Mouse (Mus musculus): ENCODE results near the gene Bcl7b.

The Bcl7b gene

DNA sequence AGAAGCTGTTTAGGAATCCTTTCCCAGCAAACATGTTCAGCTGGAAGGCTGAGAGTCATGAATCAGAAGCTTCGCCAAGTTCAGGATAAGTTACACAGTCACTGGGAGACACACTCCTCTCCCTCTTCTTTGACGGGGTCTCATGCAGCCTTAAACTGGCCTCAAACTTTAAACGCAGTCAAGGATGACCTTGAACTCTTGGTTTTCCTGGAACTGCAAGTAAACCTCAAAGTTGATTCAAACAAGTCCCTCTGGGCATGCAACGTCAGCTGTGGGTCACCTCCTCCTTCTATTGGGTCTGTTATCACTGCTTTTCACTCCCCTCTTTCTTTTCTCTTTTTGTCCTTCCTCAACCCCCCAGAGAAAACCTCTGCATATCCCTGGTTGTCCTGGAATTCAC, 1.2 kb upstream of the Bcl7b start:
- in situ Hi-C loops (cut with MboI, MseI) = no loop called here

DNA sequence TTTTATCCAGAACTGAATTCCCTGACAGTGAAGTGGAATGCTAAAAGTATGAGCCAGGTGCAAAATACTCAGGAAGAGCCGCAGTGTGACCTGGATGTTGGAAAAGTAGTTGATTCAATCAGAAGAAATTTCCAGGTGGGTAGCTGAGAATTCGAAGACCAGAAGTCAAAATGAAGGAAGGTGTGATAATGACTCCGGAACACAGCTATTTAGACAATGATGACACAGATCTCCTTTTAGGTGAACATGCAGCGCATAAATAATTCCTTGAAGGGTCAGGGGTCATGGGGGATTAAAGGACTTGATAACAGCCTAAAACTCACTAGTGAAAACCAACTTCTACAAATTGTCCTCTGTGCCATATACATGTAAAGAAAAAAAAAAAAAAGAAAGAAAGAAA, 614 bp upstream of the Bcl7b start:
- in situ Hi-C loops (cut with MboI, MseI) = no loop called here

DNA sequence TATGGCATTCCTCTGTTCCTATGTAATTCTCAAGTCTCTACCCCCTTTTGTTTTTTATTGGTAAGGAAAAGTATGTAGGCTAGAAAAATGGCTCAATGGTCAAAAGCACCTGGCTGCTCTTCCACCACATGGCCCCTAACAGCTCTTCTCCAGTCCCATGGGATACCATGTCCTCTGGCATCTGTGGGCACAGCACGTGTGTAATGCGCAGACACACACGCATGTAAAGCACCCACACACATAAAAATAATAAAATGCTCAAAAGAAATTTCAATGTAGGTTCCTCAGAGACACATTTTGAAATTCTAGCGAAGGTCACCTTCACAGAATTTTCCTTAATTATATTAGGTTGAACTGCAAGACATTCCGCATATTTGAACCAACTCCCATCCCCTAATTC, 1.4 kb downstream of the Bcl7b start:
- in situ Hi-C loops (cut with MboI, MseI) = no loop called here

DNA sequence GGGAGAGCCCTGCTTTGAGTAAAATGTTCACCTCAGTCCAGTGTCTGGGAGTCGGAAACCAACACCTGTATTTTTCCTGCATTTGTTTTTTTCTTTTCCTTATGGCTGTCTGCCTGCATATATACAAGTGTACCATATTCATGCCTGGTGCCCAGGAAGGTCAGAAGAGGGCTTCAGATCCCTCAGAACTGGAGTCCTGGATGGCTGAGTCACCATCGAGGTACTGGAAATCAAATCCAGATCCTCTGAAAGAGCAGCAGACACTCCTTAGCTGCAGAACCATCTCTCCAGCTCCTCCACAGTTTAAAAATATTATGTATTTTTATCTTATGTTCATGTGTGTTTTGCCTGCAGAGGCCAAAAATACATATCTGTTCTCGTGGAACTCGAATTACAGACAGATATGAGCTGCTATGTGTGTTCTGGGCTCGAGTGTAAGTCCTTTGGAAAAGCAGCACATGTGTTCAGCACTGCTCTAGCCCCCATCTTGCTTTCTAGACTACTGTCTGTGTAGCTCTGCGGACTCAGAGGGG, 3.7 kb downstream of the Bcl7b start:
- in situ Hi-C loops (cut with MboI, MseI) = no loop called here

DNA sequence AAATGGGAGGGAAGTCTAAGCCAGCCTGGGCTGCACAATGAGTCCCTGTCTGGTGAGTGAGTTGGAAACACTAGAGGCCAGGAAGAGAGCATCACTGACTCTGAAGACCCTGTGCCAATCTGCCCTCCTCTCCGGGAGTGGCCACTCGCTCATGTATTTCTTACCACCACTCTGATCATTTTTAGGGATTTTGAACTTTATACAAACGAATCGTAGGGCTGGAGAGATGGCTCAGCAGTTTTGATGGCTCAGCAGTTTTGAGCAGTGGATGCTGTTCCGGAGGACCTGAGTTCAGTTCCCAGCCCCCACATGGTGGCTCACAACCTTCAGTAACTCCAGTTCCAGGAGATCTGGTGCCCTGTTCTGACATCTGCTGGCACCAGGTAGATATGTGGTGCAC, 4.9 kb downstream of the Bcl7b start:
- in situ Hi-C loops (cut with MboI, MseI) = no loop called here

DNA sequence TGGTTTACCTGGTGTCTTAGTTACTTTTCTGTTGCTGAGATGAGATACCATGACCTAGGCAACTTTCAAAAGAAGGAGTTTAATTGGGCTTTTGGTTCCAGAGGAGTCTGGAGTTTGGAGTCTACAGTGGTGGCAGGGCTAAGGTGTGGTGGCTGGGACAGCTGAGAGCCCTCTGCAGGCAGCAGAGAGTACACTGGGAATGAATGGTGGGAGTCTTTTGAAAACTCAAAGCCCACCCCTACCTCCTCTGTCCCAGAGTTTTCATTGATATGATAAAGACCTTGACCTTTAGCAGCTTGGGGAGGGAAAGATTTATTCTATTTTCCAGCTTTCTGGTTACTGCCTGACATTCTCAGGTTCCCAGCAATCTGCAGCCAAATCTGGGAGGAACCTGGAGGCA, 7.0 kb downstream of the Bcl7b start:
- in situ Hi-C loops (cut with MboI, MseI) = no loop called here

DNA sequence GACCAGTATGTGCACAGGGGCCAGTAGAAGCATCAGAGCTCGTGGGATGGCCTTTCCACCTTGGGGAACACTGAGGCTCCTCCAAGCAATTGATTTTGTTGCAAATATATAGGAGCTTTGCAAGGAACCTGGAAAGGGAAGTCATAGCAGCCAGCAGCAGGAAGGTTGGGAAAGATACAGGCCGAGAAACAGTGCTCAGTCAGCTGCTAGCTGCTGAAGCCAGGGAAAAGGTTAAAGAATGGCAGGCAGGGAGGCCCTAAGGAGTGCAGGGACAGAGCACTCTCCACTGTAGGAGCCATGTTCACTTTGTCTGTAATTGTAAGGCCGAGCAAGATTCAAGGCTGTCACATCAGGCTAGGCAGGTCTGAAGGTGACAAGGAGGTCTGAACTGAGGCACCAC, 10.4 kb downstream of the Bcl7b start:
- in situ Hi-C loops (cut with MboI, MseI) = no loop called here

DNA sequence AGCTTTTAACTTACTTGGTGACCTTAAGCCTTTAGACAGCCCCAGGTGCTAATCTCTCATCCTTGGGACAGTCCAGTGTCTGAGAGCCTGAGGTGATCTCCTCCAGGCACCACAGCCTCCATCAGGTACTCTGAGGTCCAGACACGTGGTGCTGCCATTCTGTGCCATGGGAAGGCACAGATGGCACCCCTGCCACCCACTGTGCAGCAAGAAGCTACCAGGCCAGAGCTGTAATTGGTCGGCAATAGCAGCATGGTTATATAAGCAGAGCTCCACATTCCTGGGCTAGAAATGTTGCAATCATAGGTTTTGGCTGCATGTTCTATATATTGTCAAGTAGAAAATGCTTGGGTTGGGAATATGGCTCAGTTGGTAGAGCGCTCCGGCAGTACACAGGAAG, 10.9 kb downstream of the Bcl7b start:
- in situ Hi-C loops (cut with MboI, MseI) = no loop called here

DNA sequence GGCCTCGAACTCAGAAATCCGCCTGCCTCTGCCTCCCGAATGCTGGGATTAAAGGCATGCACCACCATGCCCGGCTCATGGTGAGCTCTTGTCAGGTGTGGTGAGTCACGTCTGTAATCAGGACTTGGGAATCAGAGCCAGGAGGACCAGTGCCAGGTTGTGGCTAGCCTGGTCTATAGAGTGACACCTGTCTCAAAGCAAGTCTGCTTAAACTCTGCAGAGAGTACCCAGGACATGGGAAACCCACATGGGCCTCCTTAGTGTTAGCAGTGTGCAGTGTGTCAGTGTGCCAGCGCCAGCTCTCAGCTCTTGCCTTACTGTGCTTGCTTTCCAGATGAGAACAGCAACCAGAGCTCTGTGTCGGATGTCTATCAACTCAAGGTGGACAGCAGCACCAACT, 11.5 kb downstream of the Bcl7b start:
- in situ Hi-C loops (cut with MboI, MseI) = loop anchor here (5.0 kb wide), 1 partner anchor 492 kb away; the partner anchor contains the start of gene Limk1

DNA sequence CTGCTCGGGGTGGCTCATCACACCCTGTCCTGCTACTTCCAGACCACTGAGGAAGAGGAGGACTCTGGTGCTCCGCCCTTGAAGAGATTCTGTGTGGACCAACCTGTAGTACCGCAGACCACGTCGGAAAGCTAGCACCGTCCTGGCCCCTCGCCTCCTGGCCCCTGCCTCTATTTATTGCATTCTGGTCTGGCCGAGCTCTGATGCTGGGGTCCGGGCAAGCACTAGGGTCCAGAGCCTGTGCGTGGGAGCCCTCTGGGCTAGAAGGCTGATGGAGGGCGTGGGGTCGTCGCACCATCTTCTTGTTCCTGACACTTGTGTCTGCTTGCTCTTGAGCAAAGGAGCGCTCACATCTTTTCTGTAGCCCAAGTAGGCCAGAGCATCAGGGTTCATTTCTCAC, 12.7 kb downstream of the Bcl7b start:
- in situ Hi-C loops (cut with MboI, MseI) = loop anchor here (5.0 kb wide), 1 partner anchor 493 kb away; the partner anchor contains the start of gene Limk1

DNA sequence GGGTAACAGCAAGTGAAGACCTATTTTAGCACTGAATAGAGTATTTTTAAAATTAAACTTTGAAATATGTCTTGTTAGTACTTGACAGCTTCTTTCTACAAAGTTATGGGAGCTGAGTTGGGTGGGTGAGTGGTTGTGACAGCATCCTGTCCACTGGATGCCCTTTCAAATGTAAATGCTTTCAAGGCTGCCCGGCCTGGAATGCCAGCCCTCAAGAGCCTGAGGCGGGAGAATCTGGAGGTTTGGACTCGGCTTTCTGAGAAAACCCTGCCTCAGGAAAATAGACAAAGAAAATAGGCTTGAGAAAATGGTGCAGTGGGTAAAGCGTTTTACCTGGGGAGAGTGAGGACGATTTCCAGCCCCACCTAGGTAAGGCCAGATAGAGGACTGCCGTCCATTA, 13.7 kb downstream of the Bcl7b start:
- in situ Hi-C loops (cut with MboI, MseI) = loop anchor here (5.0 kb wide), 1 partner anchor 494 kb away; the partner anchor contains the start of gene Limk1

DNA sequence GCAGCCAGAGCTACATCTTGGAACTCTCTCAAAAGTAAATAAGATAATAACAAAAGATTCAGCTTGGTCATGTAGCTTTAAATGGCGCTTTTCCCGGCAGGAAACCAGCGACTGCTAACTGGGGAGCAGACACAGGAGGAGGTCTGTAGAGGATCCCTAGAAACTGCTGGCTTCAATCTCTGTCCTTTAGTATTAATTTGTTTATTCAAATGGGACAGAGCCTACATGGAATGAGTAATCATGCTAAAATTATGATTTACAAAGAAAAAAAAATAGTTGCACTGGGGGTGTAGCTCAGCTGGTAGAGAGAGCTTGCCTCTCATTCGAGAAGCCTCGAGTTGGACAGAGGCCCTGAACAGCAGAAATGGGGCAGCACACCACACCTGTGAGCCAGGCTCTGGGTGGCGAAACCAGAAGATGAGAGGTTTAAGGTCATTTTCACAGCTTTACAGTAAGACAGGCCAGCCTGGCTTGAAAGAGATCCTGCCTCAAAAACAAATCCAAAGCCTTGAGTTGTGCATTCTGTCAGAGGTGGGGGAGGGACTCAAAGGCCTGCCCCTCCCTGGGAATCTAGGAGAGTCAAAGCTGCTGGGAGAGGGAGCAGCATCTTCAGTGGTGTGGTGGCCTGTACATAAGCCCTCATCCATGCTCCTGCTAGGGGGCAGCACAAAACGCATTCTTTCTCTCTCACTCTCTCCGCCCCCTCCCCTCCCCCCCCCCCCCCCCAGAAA, 15.2 kb downstream of the Bcl7b start:
- in situ Hi-C loops (cut with MboI, MseI) = loop anchor here (5.0 kb wide), 1 partner anchor 496 kb away; the partner anchor contains the start of gene Limk1

DNA sequence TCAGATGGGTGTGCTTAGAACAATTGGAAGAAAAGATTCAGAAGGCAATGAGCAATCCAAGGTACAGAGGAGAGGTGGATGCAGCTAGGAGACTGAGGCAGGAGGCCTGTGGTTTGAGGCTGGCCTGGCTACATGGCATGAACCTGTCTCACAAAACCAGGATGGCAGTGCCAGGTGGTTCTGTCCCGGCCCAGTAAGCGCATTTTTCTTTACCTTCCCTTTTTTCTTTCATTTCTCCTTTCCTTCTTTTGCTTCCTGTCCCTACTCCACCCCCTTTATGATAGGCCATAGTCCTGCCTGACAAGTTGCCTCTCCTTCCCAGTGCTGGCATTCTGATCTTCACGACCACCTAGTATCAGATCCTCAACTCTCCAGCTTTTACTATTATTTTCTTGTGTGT, 16.9 kb downstream of the Bcl7b start:
- in situ Hi-C loops (cut with MboI, MseI) = no loop called here

DNA sequence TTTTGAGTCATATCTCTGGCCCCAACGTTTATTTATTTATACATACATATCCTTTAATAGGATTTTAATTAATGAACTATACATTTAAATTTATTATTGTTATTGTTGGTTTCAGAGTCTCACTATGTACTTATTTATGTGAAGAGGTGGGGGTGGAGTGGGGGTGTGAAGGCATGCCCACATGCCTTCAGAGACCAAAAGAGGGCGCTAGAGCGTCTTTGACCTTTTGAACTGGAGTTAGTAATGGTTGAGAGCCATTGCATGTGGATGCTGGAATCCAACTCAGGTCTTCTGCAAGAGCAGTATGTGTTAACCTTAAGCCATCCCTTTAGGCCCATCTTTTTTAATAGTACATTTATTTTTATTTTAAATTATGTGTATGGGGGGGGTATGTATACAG, 17.5 kb downstream of the Bcl7b start:
- in situ Hi-C loops (cut with MboI, MseI) = no loop called here

DNA sequence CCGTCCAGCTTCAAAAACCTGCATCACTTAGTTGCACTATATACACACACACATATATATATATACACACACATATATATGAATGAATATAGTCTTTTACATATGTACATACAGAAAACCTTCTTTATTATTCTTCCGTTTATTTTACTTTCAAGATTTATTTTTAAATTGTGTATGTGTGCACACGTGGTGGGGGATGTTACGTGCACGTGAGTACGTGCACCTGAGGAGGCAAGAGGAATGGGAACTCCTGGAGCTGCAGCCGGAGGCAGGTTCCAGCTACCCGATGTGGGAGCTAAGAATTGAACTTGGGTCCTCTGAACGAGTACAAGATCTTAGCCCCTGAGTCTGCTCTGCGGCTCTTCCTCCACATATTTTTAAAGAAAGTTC, 18.1 kb downstream of the Bcl7b start:
- in situ Hi-C loops (cut with MboI, MseI) = no loop called here

DNA sequence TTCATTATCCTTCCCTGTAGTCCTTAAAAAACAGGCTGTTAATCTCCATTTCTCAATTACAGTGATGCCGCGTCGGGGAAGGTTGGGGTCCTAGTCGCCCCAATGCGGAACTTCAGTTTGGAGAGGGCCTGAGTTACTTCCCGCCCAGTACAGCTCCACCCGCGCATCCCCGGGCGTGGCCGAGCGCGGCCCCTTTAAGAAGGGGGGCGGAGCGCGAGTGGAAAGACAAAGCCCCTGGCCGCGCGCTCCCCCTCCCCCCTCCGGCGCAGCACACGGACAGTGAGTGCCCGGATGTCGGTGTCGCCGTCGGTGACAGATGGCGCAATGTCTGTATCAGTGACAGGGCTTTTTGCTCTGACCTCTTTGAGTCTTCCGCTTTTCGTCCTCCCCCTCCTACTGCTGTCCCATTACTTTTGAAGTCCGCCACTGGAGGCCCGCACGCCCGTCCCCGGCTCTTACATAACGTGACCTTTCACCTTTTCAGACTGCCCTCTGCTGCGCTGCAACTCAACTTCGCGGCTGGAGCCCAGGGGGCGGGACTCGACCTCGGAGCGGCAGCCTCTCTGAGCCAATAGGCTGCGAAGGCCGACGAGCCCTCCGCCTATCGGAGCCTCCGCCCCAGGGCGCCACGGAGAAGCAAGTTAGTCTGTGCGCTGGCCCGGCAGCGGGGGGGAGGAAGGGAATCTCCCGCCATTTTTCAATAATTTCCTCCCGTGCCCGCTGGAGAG, 18.7 kb downstream of the Bcl7b start, which contains the start of gene Baz1b:
TSS of gene Baz1b (plus strand) at position 644 of the 728 bp plus-strand sequence.
- in situ Hi-C loops (cut with MboI, MseI) = no loop called here

DNA sequence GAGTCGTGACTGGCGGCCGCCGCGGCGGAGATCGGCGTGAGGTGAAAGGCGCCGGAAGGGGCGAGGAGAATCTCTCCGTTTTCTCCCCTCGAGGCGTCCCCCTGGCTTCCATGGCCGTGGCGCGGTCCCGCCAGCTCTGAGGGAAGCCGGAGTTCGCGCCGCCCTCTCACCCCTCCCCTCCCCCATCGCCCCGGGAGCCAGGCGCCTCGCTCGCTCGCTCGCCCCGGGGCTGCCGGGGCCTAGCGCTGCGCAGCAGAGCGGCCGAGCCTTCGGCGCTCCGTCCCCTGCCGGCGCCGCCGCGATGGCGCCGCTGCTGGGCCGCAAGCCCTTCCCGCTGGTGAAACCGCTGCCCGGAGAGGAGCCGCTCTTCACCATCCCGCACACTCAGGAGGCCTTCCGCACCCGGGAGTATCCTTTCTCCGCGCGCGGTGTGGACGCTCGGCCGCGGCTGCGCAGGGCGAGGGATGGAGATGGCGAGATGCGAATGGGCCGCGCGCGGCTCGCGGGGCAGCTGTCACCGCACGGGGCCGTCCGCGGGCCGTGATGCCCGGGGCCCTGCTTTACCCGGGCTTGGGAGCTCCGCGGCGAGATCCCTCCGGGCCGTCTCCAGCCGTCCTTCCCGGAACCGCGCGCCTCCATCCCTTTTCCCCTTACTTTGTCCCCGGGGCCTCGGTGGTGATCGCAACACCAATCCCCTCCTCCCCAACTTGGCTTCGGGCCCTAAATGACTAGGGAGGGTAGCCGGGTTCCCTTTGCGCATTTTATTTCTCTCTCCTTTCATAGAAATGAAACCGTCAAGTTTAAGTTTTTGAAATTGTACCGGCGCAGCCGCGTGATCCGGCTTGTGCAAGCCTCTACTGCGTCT, 19.5 kb downstream of the Bcl7b start:
- in situ Hi-C loops (cut with MboI, MseI) = no loop called here

DNA sequence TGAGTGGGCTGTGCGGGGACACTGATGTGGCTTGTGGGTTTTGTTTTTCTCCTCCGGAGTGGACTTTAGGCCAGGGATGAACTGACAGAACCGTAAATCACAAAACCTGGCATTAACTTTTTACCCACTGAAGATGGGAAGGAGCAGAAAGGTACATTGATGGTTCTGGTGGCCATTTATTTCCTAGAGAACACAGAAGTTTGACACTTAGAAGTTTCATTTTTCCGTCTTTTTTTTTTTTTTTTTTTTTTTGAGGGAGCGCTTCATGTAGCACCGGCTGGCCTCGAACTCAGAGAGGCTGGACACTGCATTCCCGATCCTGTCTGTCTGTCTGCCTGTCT, 20.1 kb downstream of the Bcl7b start:
- in situ Hi-C loops (cut with MboI, MseI) = no loop called here

DNA sequence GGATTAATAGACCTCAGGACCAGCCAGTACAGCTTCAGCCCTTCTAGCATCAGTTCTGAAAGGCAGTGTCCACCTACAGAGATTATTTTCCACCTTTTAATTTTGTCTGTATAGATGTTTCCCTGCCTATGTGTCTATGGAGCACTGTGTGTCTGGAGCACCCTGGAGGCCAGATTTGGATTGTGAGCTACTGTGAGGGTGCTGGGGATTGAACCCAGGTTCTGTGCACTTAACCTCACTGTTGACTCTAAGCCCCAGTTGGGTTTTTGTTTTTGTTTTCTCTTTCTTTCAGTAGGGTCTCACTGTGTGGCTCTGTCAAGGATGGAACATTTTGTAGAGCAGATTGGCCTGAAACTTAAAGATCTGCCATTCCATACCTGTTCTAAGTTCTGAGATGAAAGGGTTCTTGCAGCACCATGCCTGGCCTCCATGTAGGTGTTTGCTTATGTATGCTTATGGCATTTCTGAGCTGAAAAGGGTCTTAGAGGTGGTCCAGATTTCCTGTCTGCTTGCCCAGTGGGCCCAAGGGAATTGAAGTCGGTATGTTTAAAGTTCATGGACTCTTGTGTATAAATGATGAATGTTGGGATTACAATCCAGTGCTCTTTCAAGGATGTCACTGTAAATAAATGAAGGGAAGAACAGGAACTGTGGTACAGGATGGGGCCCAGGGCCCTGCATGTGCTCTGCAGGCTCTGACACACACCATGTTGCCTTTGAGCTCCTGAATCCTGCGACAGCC, 21.4 kb downstream of the Bcl7b start:
- in situ Hi-C loops (cut with MboI, MseI) = no loop called here

DNA sequence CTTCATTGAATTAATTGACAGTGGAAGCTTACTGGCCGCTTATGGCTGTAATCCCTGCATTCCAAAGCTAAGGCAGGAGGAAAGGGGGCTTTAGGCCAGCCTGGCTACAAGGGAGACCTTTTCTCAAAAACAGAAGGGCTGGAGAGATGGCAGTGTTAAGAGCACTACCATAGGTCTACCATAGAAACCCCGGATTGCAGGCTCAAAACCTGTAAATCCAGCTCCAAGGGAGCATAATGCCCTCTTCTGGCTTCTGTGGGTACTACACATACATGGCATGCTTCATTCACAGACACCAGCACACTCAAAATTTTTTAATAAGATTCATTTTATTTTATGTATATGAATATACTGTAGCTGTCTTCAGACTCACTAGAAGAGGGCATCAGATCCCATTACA, 23.5 kb downstream of the Bcl7b start:
- in situ Hi-C loops (cut with MboI, MseI) = no loop called here

DNA sequence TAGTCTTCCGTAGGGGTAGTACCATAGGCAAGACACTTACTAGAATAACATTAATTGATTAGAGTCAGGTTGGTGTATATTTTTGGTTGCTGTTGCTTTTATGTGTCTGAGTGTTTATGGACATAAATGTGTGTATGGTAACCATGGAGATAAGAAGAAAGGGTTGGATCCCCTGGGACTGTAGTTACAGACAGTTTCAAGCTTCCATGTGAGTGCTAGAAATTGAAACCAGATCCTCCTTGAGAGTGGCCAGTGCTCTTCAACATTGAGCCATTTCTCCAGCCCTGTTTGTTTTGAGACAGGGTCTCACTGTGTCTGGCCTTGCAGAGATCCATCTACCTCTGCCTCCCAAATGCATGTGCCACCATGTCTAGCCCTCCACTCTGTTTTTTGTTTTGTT, 24.3 kb downstream of the Bcl7b start:
- in situ Hi-C loops (cut with MboI, MseI) = no loop called here

All from T-helper 2 cell (primary cell).